Mouse (Mus musculus) lung, postnatal 14 days (tissue): ENCODE results near the gene Map3k7cl.

ENCODE experiments used
- DNase-seq: peaks from one replicate; pipeline ENCODE4 v3.0.0; 2021

The Map3k7cl gene

GRCm38 (mm10) chr16:87587843-87588242 is 34.7 kb downstream of the Map3k7cl start:
- no peak for DNase-seq

- no peak for DNase-seq
Observed at GRCm38 (mm10) chr16:87594145-87594544, 41.0 kb downstream of the Map3k7cl start.

GRCm38 (mm10) chr16:87595149-87595548 is 42.0 kb downstream of the Map3k7cl start:
- no peak for DNase-seq

GRCm38 (mm10) chr16:87602717-87603526 is 49.8 kb downstream of the Map3k7cl start:
- no peak for DNase-seq

GRCm38 (mm10) chr16:87604002-87604401 is 50.9 kb downstream of the Map3k7cl start:
- DNase-seq, result no peak

- DNase-seq, result no peak
Observed at GRCm38 (mm10) chr16:87604883-87605282, 51.8 kb downstream of the Map3k7cl start.

GRCm38 (mm10) chr16:87607383-87607782 is 54.3 kb downstream of the Map3k7cl start:
- DNase-seq, result no peak

GRCm38 (mm10) chr16:87607959-87608358 is 54.8 kb downstream of the Map3k7cl start:
- no peak for DNase-seq

- DNase-seq, result no peak
Observed at GRCm38 (mm10) chr16:87610142-87610541, 57.0 kb downstream of the Map3k7cl start.

GRCm38 (mm10) chr16:87610556-87611295 is 57.6 kb downstream of the Map3k7cl start:
- no peak for DNase-seq

- peak; percentile 32 for DNase-seq
Observed at GRCm38 (mm10) chr16:87611420-87611819, 58.3 kb downstream of the Map3k7cl start.

GRCm38 (mm10) chr16:87612218-87612838 is 59.2 kb downstream of the Map3k7cl start:
- DNase-seq, result no peak

- no peak for DNase-seq
Observed at GRCm38 (mm10) chr16:87617377-87617776, 64.2 kb downstream of the Map3k7cl start.

- DNase-seq, result no peak
Observed at GRCm38 (mm10) chr16:87621246-87621645, 68.1 kb downstream of the Map3k7cl start.

GRCm38 (mm10) chr16:87623881-87624280 is 70.8 kb downstream of the Map3k7cl start:
- no peak for DNase-seq

- DNase-seq, result no peak
Observed at GRCm38 (mm10) chr16:87624937-87625336, 71.8 kb downstream of the Map3k7cl start.

- DNase-seq, result peak; percentile 43
Observed at GRCm38 (mm10) chr16:87625341-87625740, 72.2 kb downstream of the Map3k7cl start.

GRCm38 (mm10) chr16:87625816-87626215 is 72.7 kb downstream of the Map3k7cl start:
- no peak for DNase-seq

- no peak for DNase-seq
Observed at GRCm38 (mm10) chr16:87626696-87627095, 73.6 kb downstream of the Map3k7cl start.

- no peak for DNase-seq
Observed at GRCm38 (mm10) chr16:87634709-87635108, 81.6 kb downstream of the Map3k7cl start.

- no peak for DNase-seq
Observed at GRCm38 (mm10) chr16:87635213-87635755, 82.2 kb downstream of the Map3k7cl start.

GRCm38 (mm10) chr16:87635841-87636240 is 82.7 kb downstream of the Map3k7cl start:
- DNase-seq, result no peak

- DNase-seq, result no peak
Observed at GRCm38 (mm10) chr16:87638098-87638497, 85.0 kb downstream of the Map3k7cl start.
